Mouse (Mus musculus): Measurements from ENCODE around the gene Mtfr1l. TPM values are rescaled to one million over a fixed set of nuclear protein-coding genes. Genes with fewer than 3 reads are reported as not detected.
A peak's percentile ranks its signal among the peaks of the same experiment; 100 is the strongest.

The Mtfr1l gene
- polyA plus RNA-seq, 1 experiment from 2014 or later = 125 TPM

DNA sequence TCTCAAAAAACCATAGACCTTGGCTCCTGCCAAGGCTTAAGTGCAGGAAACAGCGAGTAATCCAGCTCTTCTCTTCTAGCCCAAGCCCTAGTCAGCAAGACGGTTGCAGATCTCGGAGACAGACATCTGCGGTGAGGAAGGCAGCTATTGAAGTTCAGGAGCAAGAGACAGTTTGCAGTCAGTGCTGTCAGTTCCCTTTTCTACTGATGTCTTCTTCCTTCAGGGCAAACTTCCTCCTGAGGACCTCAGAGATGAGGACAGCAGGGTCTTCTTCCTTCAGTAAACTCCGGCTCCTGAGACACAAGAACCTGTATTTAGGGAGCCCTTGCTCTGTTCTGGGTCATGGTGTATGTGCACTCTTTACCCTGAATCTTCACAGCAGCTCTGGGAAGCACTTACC, 9.0 kb downstream of the Mtfr1l start:
- Histone ChIP-seq H3K36me3 (replicated peaks) (peaks cover 92% of the 10 kb centered on the region), H3K27ac (peak overlapping the region; percentile 15; the same call in 1 of the 2 replicates)

DNA sequence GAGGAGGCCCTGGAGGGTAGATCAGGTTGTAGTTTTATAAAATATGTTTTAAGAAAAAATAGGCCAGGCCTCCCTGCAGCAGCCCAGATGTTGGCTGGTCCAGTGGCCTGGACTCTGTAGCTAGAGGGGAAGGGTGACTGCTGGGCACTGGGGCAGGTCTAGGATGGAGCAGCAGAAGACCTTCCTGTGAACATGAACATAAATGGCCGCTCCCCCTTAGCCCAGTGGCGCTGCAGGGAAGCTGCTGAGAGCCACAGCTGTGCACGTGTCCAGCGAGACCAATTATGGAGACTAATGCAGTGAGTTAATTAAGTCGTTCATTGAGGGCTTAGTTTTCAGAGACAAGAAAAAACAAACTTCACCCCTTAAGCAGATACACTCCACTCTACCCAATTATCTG, 9.4 kb downstream of the Mtfr1l start:
- Histone ChIP-seq H3K27me3 (no peaks in the 10 kb centered on the region), H3K9me3 (no peaks in the 10 kb centered on the region), H3K4me1 (no peaks in the 10 kb centered on the region), H3K4me2 (no peak overlapping the region), H3K27ac (no peak overlapping the region), H3K9ac (no peak overlapping the region), H3K4me3 (replicated peaks) (no peak overlapping the region), H3K36me3 (replicated peaks) (peaks cover 90% of the 10 kb centered on the region)
- 50% methylated on average over 5 of the region's 5 CpGs for WGBS
- no peak for ATAC-seq (ENCODE audit: low FRiP score)

More for the DNA sequence above, 9.0 kb downstream of the Mtfr1l start:
- no peak for ATAC-seq (ENCODE audit: low FRiP score)
- Histone ChIP-seq H3K9me3 (no peaks in the 10 kb centered on the region), H3K27me3 (no peaks in the 10 kb centered on the region), H3K9ac (0 out of 2 replicates have a peak overlapping the region, but pooled peaks have one; percentile 7), H3K4me2 (no peak overlapping the region), H3K4me1 (no peaks in the 10 kb centered on the region), H3K4me3 (replicated peaks) (no peak overlapping the region)
- 75% methylated on average over 5 of the region's 5 CpGs for WGBS

DNA sequence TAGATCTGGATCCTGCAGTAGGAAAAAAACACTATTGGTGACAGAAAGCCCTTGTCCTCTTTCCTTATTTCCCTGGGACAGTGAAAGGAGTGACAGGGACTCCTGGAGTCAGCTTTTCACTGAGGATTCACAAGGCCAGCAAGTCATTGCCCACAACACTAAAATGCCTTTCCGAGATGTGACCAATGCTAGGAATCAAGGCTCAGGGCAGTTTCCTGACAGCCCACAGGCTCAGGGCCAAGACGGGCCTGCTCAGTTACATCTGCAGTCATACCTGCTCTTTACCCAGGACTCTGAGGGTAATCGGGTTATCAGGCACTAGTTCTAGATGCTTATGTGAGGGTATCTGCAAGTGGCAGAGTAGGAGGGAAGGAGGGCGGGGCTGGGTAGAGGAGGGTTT, 11.7 kb downstream of the Mtfr1l start:
- H3K4me1 ChIP-seq = no peaks in the 10 kb centered on the region
- peaks cover 74% of the 10 kb centered on the region for H3K36me3 ChIP-seq (replicated peaks)
- H3K4me3 ChIP-seq (replicated peaks) = no peak overlapping the region
- H3K27me3 ChIP-seq = no peaks in the 10 kb centered on the region
- no peaks in the 10 kb centered on the region for H3K9me3 ChIP-seq
- no peak for ATAC-seq (ENCODE audit: low FRiP score)
- no peak overlapping the region for H3K4me2 ChIP-seq
- 92% methylated on average over 4 of the region's 4 CpGs for WGBS
- no peak overlapping the region for H3K9ac ChIP-seq
- no peak overlapping the region for H3K27ac ChIP-seq

- H3K4me2 ChIP-seq = no peak overlapping the region
Observed at GRCm38 (mm10) chr4:134519281-134519680, 15.9 kb downstream of the Mtfr1l start.

GRCm38 (mm10) chr4:134518541-134518940, 16.6 kb downstream of the Mtfr1l start:
- no peak overlapping the region for H3K9ac ChIP-seq
- 87% methylated on average over 4 of the region's 4 CpGs for WGBS
- no peak for ATAC-seq (ENCODE audit: low FRiP score)
- H3K4me2 ChIP-seq = no peak overlapping the region
- 0 out of 2 replicates have a peak, but pooled peaks cover 4% of the 10 kb centered on the region for H3K4me1 ChIP-seq
- no peak overlapping the region for H3K27ac ChIP-seq
- no peaks in the 10 kb centered on the region for H3K27me3 ChIP-seq
- H3K9me3 ChIP-seq = no peaks in the 10 kb centered on the region
- H3K36me3 ChIP-seq (replicated peaks) = peaks cover 26% of the 10 kb centered on the region
- H3K4me3 ChIP-seq (replicated peaks) = no peak overlapping the region

More at GRCm38 (mm10) chr4:134519281-134519680, 15.9 kb downstream of the Mtfr1l start:
- H3K36me3 ChIP-seq (replicated peaks) = peaks cover 33% of the 10 kb centered on the region
- H3K27me3 ChIP-seq = no peaks in the 10 kb centered on the region
- no peaks in the 10 kb centered on the region for H3K4me1 ChIP-seq
- ATAC-seq (ENCODE audit: low FRiP score) = no peak
- no peak overlapping the region for H3K9ac ChIP-seq
- no peak overlapping the region for H3K27ac ChIP-seq
- H3K4me3 ChIP-seq (replicated peaks) = no peak overlapping the region
- no peaks in the 10 kb centered on the region for H3K9me3 ChIP-seq

GRCm38 (mm10) chr4:134517719-134518118, 17.5 kb downstream of the Mtfr1l start:
- H3K4me2 ChIP-seq = no peak overlapping the region
- H3K27ac ChIP-seq = no peak overlapping the region
- peaks cover 18% of the 10 kb centered on the region for H3K36me3 ChIP-seq (replicated peaks)
- 91% methylated on average over 10 of the region's 10 CpGs for WGBS
- H3K9ac ChIP-seq = no peak overlapping the region
- ATAC-seq (ENCODE audit: low FRiP score) = no peak
- H3K9me3 ChIP-seq = no peaks in the 10 kb centered on the region
- H3K4me3 ChIP-seq (replicated peaks) = no peak overlapping the region
- no peaks in the 10 kb centered on the region for H3K27me3 ChIP-seq
- H3K4me1 ChIP-seq = peaks cover 10% of the 10 kb centered on the region

GRCm38 (mm10) chr4:134516981-134517380, 18.2 kb downstream of the Mtfr1l start:
- Histone ChIP-seq H3K4me3 (replicated peaks) (no peak overlapping the region), H3K9me3 (no peaks in the 10 kb centered on the region), H3K4me1 (peaks cover 15% of the 10 kb centered on the region), H3K36me3 (replicated peaks) (peaks cover 15% of the 10 kb centered on the region), H3K4me2 (no peak overlapping the region), H3K27me3 (no peaks in the 10 kb centered on the region), H3K9ac (no peak overlapping the region), H3K27ac (no peak overlapping the region)
- no peak for ATAC-seq (ENCODE audit: low FRiP score)
- WGBS = 92% methylated on average over 8 of the region's 8 CpGs

DNA sequence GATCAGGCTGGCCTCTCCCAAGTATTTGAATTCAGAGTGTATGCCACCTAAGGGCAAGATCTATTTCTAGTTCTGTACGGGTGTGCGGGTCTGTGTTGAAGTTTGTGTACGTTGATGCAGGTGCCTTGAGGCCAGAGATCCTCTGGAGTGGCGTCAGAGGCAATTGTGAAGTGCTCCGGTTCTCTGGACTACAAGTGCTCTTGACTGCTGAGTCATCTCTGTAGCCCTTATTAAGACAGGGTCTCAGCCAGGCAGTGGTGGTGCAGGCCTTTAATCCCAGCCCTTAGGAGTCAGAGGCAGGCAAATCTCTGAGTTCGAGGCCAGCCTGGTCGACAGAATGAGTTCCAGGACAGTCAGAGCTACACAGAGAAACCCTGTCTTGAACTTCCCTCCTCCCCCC, 19.6 kb downstream of the Mtfr1l start:
- no peak for ATAC-seq (ENCODE audit: low FRiP score)
- no peak overlapping the region for H3K4me2 ChIP-seq
- no peaks in the 10 kb centered on the region for H3K9me3 ChIP-seq
- no peak overlapping the region for H3K9ac ChIP-seq
- peaks cover 25% of the 10 kb centered on the region for H3K4me1 ChIP-seq
- WGBS = 71% methylated on average over 7 of the region's 7 CpGs
- H3K36me3 ChIP-seq (replicated peaks) = peaks cover 6% of the 10 kb centered on the region
- no peak overlapping the region for H3K4me3 ChIP-seq (replicated peaks)
- H3K27me3 ChIP-seq = no peaks in the 10 kb centered on the region
- H3K27ac ChIP-seq = no peak overlapping the region

DNA sequence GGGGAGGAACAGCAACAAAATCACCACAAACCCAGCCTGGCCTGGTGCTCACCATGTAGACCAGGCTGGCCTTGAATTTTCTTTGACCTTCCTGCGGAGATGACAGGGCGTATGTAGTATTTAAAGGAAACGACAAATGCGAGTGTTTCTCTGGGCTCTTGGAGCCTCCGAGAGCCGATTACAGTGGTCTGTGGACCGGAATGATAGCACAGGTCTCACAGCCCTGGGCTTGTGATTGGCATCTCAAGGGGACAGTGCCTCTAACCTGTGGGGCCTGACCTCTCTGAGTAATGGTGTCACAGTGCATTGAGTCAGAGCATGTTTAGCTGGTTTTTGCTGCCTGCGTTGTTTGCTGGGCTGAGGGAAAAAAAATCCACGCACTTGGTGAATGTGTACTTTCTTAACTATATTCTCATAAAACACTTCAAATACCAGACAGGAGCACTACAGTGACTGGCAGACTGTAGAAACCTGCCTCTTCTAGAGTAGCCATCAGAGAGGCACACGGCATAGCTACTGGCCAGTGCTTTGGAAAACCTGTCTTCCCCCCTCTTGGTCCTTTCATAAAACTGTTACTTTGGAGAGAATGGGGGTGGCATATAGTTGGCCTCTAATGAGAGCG, 20.8 kb downstream of the Mtfr1l start:
- Histone ChIP-seq H3K4me2 (no peak overlapping the region), H3K27me3 (no peaks in the 10 kb centered on the region), H3K9me3 (no peaks in the 10 kb centered on the region), H3K4me3 (replicated peaks) (no peak overlapping the region), H3K4me1 (peaks cover 25% of the 10 kb centered on the region), H3K27ac (no peak overlapping the region), H3K36me3 (replicated peaks) (no peaks in the 10 kb centered on the region; the same call in 1 of the 2 replicates), H3K9ac (no peak overlapping the region)
- no peak for ATAC-seq (ENCODE audit: low FRiP score)
- 92% methylated on average over 11 of the region's 11 CpGs for WGBS

DNA sequence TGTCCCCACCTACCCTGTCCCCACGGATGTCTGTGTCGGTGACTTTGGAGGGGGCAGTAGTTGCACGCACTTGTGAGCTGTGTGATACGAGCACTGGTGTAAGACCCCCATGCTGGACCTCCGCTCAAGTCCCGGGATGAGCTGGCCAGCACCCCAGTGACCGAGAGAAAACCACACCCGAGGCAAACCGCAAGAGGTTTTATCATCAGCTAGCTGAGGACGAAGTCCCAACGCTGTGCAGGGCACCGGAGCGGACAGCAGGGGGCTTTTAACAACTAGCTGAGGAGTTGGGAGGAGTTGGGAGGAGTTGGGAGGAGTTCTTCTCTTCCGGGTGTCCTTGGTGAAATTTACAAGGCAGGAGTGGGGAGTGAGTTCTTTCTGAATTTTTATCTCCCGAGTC, 22.4 kb downstream of the Mtfr1l start:
- H3K27ac ChIP-seq = no peak overlapping the region
- no peaks in the 10 kb centered on the region for H3K27me3 ChIP-seq
- H3K4me1 ChIP-seq = peaks cover 25% of the 10 kb centered on the region
- whole genome bisulfite sequencing = 37% methylated on average over 15 of the region's 15 CpGs
- H3K36me3 ChIP-seq (replicated peaks) = no peaks in the 10 kb centered on the region; the same call in 1 of the 2 replicates
- no peaks in the 10 kb centered on the region for H3K9me3 ChIP-seq
- H3K9ac ChIP-seq = no peak overlapping the region
- ATAC-seq (ENCODE audit: low FRiP score) = no peak
- H3K4me2 ChIP-seq = peak overlapping the region; percentile 43
- peak overlapping the region; percentile 28 for H3K4me3 ChIP-seq (replicated peaks)

- peak overlapping the region; percentile 65 for H3K4me3 ChIP-seq (replicated peaks)
- peaks cover 25% of the 10 kb centered on the region for H3K4me1 ChIP-seq
- no peaks in the 10 kb centered on the region for H3K27me3 ChIP-seq
- no peaks in the 10 kb centered on the region for H3K9me3 ChIP-seq
- 83% methylated on average over 6 of the region's 6 CpGs for WGBS
- no peak overlapping the region for H3K27ac ChIP-seq
- H3K36me3 ChIP-seq (replicated peaks) = peaks cover 3% of the 10 kb centered on the region; the same call in 1 of the 2 replicates
- peak overlapping the region; percentile 64; the same call in 1 of the 2 replicates for H3K9ac ChIP-seq
- no peak for ATAC-seq (ENCODE audit: low FRiP score)
- H3K4me2 ChIP-seq = peak overlapping the region; percentile 77
Observed at GRCm38 (mm10) chr4:134511730-134512129, 23.5 kb downstream of the Mtfr1l start.

GRCm38 (mm10) chr4:134510845-134511411, 24.3 kb downstream of the Mtfr1l start, which contains the start of gene Aunip:
Aunip (plus strand) TSS chr4:134510999.
- peak; percentile 95 for ATAC-seq (ENCODE audit: low FRiP score)
- Histone ChIP-seq H3K9me3 (no peaks in the 10 kb centered on the region), H3K27ac (peak within 1 kb of the TSS; percentile 78), H3K4me1 (peaks cover 25% of the 10 kb centered on the region), H3K4me3 (replicated peaks) (peak within 1 kb of the TSS; percentile 65), H3K27me3 (no peaks in the 10 kb centered on the region), H3K36me3 (replicated peaks) (peaks cover 3% of the 10 kb centered on the region; the same call in 1 of the 2 replicates), H3K4me2 (peak within 1 kb of the TSS; percentile 77), H3K9ac (peak within 1 kb of the TSS; percentile 64)
- WGBS = under 1% methylated on average over 42 of the region's 42 CpGs

- no peak overlapping the region for H3K27ac ChIP-seq
- no peak overlapping the region for H3K9ac ChIP-seq
Observed at GRCm38 (mm10) chr4:134510396-134510795, 24.8 kb downstream of the Mtfr1l start.

More at GRCm38 (mm10) chr4:134510396-134510795, 24.8 kb downstream of the Mtfr1l start:
- Histone ChIP-seq H3K4me3 (replicated peaks) (no peak overlapping the region), H3K27me3 (no peaks in the 10 kb centered on the region), H3K4me1 (peaks cover 25% of the 10 kb centered on the region), H3K36me3 (replicated peaks) (peaks cover 3% of the 10 kb centered on the region; the same call in 1 of the 2 replicates), H3K9me3 (no peaks in the 10 kb centered on the region), H3K4me2 (peak overlapping the region; percentile 77; the same call in 1 of the 2 replicates)
- ATAC-seq (ENCODE audit: low FRiP score) = peak; percentile 30; the same call in 1 of the 2 replicates
- WGBS = 79% methylated on average over 4 of the region's 4 CpGs
